Mouse (Mus musculus) frontal cortex, adult (tissue): ENCODE measurements at regions not wholly inside any gene's neighbourhood (a gene's known extent, or its start where the extent isn't known, plus 50 kb on each side); places are given as distances from the start of the nearest gene placed in this dataset.

Experiments used
- ATAC-seq: cut with Nextera tagmentation; 2 replicates; pipeline ENCODE4 v1.9.2; 2017; ENCODE audit warnings: mild to moderate bottlenecking, moderate library complexity, mixed read lengths; ENCODE audit not compliant: low TSS enrichment

DNA sequence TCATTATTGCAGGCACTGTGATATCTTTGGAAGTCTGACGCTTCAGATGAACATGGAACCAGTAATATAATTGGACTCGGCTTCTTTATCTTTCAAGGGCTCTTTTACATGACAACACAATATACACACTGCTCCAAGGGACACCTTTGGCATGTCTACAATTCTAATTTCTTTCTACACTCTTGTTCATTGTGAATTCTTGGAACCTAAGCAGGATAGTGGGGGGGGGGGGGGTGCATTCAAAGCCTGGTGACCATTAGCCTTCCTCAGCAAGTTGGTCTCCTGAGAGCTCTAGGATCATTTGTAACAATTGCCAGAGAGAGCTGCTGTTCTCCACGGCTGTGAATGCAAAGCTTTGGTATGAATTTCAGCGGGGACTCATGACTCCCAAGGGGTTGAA, 252.2 kb upstream of the Zeb2 start:
- ATAC-seq: no peak

DNA sequence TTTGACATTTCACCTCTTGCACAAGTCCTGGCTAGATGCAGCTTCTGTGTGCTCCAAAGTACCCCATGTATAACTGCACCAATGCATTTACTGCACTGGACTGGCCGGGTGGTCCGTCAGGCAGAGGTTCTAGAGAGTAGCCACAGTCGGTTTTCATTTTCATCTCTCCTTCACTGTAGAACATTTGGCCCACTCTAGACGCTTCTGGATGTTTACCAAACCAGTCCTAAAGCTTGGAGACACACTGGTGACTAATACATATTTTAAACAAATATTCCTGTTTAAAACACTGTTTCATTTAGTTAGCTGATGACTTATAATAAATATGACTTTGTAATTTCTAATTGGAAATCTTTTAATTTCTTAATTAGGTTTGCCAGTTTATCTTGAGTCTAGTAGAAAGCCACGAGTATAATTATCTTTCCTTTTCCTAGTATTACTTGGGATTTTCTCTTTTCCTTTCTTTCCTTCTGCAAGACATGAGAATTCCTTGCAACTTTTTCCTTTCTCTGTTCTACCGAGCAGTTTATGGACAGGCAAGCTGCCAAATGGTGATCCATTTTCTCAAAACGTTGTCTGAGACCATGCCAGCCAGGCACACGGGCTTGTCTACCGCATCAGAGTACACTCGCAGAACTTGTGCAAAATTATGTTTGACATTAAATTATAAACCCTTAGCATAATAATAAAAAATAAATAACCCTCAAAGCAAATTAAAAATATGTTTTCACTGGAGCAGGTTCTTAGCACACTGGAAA, 250.4 kb upstream of the Zeb2 start:
- ATAC-seq: no peak

DNA sequence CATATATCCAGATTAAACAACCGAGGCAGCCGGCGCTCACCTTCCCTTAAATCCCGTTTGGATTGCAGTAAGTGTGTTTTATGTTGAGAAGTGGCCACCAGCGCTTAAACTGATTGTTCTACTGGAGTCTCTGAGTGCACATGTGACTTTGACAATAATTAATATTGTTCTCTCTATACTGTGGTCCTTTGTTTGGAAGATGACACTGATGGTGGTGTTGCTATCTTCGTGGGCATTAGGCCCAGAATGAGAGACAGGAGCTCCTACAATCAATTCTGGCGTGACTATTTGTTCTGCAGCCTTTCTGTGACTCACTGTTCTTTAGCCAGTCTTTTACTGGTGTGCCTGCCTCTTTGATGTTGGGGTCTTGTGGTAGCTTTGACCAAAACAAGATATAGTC, 240.1 kb upstream of the Zeb2 start:
- peak; percentile 76 for ATAC-seq

DNA sequence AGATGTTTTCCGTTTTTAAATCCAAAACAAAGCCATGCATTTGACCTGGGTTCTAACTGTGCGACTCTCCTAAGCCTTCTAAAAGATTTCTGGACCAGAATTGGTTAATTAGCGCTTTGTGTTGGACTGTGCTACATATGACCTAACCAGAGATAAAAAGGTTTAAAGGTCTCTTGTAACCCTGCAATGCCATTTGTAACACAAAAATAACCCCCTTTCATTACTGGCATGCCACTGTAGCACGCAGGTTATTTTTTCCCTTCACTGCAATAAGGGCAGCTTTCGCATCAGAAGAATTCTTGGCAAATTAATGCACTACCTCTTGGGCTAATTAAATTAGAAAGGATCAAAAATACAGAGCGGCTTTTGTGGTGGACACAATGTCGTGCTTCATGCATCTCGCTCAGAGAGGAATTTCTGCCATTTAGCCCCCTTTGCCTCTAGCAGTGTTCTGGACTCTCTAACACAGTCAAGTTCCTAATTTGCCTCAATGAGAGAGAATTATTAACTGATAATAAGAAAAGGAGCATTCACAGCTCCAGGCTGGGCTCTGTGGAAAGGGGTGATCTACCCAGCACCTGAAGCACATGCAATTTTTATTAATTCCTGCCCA, 239.5 kb upstream of the Zeb2 start:
- peak; percentile 35 for ATAC-seq

DNA sequence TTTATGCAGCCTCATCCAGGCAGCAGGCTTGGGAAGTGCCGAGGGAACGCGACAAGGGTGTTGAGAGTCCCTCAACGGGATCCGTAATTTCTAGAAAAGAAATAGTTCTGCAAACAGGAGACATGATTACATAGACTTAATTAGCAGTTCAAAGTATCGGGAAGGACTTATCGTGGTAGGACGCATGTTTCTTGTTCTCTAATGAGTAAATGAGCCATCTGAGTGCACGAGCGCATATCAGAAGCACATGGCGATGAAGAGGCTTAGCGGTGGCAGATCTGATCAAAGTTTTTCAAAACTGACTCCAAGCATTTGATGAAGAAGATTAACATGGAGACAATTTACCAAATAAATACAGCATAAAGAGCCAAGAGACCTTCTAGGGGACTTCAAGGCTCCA, 238.8 kb upstream of the Zeb2 start:
- no peak for ATAC-seq

DNA sequence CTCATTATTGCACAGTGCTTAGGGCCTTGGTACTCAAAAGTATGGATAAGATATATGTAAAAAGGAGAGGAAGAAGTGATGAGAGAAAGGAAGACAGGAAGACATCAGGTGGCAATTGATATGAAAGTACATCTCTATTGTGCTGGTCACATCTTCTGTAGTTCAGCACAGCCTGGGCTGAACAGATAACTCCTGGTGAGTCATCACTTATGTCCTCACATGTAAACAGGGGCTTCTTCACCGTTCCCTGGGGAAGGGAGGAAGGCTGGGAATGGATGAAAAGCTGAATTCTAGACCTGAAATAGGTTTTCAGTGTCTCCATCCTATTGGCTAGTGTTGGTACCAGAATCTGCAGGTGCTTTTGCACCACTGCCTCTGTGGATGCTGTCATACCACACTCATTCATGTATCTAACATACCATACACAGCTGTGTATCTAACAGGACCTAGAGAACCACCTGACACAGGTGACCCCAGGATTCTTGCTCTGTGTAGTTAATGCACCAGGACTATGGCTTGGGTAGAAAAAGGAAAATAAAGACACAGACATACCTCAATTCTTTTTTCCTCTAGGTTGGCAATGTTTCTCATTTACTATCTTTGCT, 234.4 kb upstream of the Zeb2 start:
- ATAC-seq: no peak

DNA sequence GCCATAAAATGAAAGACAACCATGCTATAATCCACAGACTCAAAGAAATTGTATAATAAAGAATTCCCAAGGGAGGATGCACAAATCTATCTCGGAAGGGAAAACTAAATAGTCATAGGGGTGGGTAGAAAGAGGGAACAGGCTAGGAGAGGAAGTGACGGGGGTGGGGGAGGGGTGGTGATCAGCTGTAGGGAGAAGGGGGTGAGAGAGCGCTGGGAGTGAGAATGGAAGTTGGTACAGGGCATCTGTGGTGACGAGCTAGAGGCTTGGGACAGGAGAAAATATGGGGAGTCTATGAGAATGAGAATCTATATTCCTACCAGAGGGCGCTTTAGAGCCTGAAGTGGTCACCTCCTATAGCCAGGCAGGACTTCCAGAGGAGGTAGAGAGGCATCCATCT, 229.2 kb upstream of the Zeb2 start:
- ATAC-seq: no peak

DNA sequence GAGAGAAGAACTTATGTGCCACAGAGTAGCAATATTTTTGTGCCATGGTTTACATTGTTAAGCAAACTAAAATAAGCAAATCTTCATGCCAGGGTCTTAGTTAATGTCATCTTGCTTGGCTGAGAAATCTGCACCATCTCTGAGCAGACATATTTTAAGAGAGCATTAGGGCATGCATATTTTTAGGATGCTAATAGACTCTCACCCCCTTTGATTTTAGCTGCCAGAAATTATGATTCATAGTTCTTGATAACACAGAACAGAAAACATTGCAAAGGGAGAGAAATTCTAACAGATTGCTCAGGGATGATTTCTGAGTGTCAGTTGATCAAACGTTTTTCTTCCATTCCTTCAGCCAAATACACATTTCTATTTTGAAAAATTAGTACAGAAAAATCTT, 222.7 kb upstream of the Zeb2 start:
- ATAC-seq: no peak

DNA sequence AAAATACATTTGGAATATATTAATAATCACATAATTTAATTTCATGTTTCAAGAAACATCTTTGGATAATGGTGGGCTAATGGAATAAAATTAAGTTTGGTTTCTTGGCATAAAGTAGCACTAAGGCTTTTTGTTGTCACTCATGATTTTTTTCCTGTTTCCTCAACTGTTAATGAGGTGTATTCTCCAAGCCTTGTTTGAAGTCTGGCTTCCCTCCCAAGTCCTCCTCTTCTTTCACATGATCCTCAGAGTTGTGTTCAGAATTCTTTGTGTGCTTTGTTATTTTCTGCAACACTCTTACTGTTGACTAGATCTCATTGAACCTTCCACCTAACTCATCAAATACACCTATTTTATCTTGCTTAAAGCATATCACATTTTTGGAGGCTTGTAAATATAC, 221.6 kb upstream of the Zeb2 start:
- ATAC-seq: no peak

DNA sequence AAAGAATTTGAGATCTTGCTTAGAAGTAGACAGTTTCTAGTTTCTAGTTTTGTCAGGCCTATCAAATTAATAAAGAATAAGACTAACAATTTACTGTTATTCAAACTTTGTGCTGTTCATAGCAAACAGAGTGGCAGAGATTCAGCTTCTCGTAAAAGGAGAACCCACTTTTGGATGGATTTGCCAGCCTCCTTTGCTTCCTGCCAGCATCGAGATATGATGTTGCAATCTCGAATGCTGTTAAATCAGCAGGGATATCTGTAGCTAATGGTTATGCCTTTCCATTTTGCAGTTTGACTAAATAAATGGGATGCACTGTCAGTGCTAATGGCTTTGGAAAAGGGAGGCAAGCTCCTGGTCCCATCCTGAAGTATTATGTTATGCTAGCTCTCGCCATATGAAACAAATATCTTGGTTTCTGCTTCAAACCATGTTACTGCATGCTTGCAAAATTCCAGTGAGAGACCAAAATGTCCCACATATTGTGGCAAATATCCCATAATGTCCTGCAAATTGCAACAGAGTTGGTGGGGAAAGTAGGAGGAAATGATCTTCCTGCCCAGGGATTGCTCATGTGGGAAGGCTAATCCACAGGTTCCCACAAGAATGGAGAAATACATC, 199.9 kb upstream of the Zeb2 start:
- ATAC-seq: no peak

DNA sequence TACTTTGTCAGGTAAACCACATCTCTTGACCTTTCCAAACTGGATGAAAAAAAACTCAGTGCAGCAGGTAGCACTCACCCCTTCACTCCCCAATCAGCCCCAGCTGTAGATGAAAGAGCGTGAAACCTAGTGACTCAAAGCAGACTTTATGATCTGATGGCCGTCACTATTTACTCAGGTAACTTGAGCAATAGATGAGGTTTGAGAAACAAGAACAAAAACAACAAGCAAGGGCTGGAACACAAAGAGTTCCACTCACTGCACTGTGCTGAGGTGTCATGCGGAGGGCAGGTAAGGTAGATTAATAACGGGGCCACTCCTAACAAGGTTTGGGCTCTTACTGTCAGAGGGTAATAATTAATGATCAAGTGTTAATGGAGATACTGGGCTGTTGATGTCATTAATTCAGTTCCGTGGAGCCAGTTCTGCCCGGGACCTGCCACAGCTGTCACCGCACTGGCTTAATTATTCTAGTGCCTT, 170.4 kb upstream of the Zeb2 start:
- no peak for ATAC-seq

DNA sequence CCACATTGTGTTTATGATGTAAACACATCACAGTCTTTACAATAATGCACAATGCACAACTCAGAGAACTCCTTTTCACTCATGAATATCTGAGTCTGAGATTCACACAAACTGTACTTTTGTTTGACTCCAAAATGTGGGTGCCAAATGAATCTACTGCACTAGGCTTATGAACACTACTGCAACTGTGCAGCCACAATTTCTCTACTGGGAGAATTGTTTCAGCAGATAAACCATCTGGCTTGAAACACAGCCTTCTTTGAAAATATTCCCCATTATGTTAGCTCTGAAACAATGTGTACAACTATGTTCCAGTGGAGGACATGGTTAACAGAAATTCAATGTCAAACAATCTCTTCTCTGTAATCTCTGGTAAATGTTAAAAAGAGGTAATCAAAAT, 166.6 kb upstream of the Zeb2 start:
- ATAC-seq: peak; percentile 90

DNA sequence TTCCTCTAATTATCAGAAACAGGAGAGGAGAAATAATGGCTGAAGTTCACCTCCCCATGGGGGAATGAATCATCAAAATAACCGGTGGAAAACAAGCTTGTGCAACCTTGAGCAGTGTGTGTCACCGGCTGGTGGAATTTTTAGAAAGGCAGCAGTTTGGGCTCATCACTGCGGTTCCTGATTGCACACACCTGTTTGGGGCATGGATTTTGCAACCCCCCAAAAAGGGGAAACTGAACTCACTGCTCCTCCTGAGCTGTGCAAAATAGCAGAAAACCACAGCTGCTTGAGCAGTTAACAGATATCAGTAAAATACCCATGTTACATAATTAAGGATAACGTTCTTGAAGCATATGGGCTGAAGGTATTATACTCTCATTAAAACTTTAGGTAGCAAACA, 162.3 kb upstream of the Zeb2 start:
- ATAC-seq: no peak

DNA sequence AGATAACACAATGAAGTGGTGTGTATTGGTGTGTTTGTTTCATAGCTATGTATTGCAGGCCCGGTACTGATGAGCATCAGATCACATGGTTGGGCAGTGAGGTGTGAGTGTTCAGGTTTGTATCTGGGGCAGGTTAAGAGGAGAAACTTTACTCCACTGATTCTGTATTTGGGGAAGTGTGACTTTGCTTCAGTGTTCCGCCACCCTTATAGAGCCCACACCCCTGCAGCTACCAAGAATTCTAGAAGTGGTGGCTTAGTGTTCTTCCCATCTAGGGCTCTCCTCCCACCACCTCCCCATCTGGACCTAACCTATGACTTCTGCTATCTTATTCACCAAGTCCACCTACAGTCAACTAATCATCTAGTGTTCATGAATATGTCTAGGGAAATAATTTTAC, 160.4 kb upstream of the Zeb2 start:
- ATAC-seq: no peak

DNA sequence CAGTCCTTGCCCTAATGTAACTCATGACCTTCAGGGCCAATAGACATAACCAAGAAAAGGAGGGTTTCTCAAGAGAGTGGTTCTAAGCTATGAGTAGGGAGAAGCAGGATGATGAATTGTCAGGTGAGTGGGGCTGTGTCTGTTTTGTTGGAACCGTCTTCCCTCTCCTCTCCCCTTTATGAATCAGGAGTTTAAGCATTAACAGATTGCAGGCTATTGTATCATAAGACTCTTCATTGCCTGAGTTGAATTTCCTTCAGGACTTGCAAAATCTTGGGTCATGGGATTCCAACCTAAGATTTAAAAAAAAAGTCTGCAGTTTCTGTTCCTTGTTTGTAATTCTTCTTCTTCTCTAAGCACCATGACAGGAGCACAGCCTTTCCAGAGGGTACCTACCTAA, 159.5 kb upstream of the Zeb2 start:
- no peak for ATAC-seq

DNA sequence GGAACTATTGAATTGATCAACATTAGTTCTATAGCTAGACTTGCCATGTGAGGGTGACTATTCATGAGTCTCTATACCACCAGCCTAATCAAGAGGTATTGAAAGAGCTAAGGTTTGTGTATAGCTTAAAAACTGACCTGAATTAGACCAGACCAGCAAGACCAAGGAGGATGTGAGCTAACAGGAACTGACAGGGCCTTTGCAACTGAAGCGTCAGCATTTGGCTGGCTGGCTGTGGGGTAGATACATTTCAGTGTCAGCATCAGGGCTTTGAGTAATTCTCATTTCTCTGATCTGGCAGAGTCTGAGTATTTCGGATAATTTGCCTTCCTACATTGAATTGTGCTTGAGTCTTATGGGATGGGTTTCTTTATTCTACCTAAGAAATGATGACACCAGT, 152.8 kb upstream of the Zeb2 start:
- ATAC-seq: no peak

DNA sequence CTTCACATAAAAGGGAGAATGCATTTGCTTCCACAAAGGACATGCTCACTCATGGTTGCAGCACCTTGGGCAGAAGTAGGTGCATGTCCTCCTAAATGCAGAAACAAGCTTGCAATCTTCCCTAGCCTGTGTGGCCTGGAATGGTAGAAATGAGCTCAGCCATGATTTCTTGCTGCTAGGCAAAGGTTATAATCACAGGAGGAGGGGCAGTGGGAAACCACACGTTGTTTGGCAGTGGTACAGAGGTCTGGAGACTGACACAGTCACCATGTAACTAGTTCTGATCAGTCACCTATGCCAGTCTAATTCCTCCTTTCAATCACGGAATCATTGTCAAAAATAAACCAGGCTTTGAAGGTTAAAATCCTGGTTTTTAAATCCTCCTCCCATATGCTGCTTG, 148.6 kb upstream of the Zeb2 start:
- ATAC-seq: no peak

DNA sequence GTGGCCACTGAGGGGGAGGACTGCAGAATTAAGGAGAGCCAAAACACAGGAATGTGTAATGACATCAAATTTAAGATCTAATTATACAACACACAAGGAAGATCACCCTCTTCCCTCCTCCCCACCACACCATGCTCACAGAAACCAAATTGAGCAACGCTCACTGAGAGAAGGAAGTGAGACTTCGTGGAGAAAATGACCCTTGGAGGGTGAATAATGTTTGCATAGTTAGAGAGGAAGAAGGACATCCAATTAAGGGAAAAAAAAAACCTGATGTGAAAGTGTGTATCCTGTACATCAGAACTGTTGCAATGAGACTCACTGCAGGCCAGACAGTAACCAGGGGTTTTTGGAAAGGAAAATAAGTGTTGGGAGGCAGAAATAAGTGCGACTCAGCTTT, 144.8 kb upstream of the Zeb2 start:
- peak; percentile 51; the same call in 1 of the 2 replicates for ATAC-seq

DNA sequence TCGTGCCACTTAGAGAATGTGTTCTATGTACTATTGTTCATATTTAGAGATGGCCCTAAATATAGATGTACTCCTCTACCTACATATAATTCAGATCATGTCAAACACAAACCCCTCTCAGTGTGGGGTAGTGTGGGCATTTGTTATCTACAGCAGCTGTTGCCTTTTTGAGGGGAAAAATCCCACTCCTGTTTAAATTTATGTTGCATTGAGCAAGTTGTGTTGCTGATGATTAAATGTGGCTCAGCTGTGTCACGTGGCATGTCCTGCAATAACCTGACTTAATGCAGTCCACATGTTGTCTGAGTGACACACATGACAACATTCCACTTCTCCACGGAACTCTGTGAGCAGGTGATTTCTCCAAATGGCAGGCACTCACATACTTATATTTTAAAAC, 141.7 kb upstream of the Zeb2 start:
- peak; percentile 76 for ATAC-seq

DNA sequence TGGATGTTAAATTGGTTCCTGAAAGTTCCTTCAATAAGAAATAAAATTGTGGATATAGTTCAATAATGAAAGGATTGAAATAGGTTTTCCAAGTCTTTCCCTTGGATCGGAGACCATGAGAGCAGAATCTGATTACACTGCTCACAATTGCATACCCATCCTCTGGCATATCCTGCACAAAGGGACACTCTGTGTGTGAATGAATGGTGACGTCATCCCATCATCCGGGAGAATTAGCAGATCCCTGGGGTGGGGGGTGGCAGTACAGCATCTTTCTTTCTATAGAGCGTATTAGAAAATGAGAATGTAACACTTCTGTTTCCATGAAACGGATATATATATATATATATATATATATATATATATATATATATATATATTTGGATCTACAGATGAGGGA, 139.2 kb upstream of the Zeb2 start:
- 0 out of 2 replicates have a peak, but pooled peaks have one; percentile 48 for ATAC-seq

DNA sequence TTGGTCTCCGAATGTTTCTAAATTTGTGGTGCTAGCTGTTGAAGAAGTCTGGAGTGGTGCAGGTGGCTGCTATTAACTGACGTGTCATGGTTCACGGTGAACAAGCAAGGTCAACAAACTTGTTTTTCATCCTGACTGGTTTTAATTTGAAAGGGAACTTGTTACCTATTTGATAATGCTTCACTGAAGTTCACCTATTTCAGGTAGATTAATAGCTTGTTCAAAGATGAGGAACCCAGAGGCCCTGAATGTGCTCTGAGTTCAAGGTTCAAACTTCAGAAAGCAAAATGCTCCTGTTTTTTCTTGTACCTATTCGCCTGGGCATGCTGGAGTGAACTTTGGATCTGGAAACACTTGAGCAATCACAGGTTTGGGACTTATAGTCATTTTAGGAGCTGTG, 136.7 kb upstream of the Zeb2 start:
- no peak for ATAC-seq

DNA sequence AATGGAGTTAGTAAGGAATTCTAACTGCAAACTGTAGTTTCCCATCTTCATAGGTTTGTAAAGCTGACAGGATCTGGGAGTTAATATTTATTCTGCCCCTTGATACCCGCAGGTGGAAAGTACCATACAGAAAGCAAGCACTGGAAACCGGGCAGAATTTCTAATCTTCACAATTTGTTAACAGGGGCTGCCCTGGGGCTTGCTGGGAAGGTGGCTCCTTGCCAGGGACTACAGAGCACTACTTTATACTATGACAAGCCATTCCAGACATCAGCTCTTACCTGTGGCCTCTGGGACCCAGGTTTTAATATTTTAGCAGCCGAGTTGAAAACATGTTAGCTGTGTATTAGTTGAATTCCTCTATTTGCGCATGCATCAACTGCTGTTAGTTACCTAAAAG, 135.1 kb upstream of the Zeb2 start:
- no peak for ATAC-seq

DNA sequence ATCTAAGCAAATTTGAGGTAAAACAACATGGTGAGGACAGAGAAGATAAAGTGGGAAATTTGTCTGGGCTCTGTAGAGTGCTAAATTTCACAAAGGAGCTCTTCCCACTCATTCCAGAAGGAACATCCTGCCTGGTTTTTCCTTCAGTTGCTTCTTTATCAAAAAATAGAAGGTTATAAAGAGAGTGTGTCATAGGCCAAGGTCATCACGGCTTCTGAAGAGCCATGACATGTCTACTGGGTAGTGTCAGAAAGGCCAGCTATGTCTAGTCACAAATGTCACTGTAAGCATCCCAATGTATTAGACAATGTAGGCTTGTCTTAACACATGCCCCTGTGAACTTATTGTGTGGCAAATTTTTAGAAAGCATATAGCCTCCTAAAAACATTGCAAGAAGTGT, 132.5 kb upstream of the Zeb2 start:
- no peak for ATAC-seq
